Mouse (Mus musculus) CH12.LX (cell line): ENCODE measurements around the gene H2-DMa. TPM values are rescaled to one million over a fixed set of nuclear protein-coding genes. Genes with fewer than 3 reads are reported as not detected.

Experiments used
- DNase-seq: peaks from one replicate; pipeline ENCODE4 v3.0.0-alpha.2; 2013; ENCODE audit errors: extremely low read depth
- H3K27ac ChIP-seq: 2 replicates; pipeline ENCODE4 v1.5.1; 2012; ENCODE audit warnings: low read depth, mild to moderate bottlenecking, control low read depth, moderate library complexity; ENCODE audit not compliant: insufficient read depth
- H3K27me3 ChIP-seq: replicated peaks from 2 replicates; pipeline ENCODE3; 2012; ENCODE audit warnings: inconsistent platforms
- H3K36me3 ChIP-seq, 2 experiments: replicated peaks in 1 of 2; 2 replicates each; pipeline versions ENCODE3 to v1.6.1; 2012; ENCODE audit warnings: inconsistent platforms in 1 of 2, low read length in 1 of 2, mild to moderate bottlenecking in 1 of 2, mixed read lengths in 1 of 2, moderate library complexity in 1 of 2; ENCODE audit not compliant: control insufficient read depth in 1 of 2, insufficient read depth in 1 of 2
- H3K4me1 ChIP-seq, 2 experiments: 2 replicates each; pipeline ENCODE4 v1.6.1; 2012; ENCODE audit warnings: inconsistent platforms in 1 of 2, moderate library complexity in 1 of 2; ENCODE audit not compliant: insufficient read depth in 2 of 2, control insufficient read depth in 1 of 2
- H3K4me2 ChIP-seq: 2 replicates; pipeline ENCODE4 v1.6.1; 2012; ENCODE audit warnings: low read depth, mild to moderate bottlenecking, control low read depth; ENCODE audit not compliant: poor library complexity, insufficient read depth, severe bottlenecking
- H3K4me3 ChIP-seq, 3 experiments: fragments of 150-350 bp in 1 of 3; sonication (generic) in 1 of 3; replicated peaks in 1 of 3; 2 replicates each; pipeline versions ENCODE3 to v1.5.1; 2011 to 2012; ENCODE audit warnings: low read depth in 2 of 3, low read length in 2 of 3, mild to moderate bottlenecking in 2 of 3, moderate library complexity in 2 of 3, control low read depth in 1 of 3, improper control_type of control experiment in 1 of 3, inconsistent platforms in 1 of 3, mixed read lengths in 1 of 3; ENCODE audit not compliant: poor library complexity in 1 of 3
- H3K79me2 ChIP-seq: replicated peaks from 2 replicates; pipeline ENCODE4 v1.6.1; 2012; ENCODE audit warnings: mild to moderate bottlenecking, moderate library complexity; ENCODE audit not compliant: control insufficient read depth, poor library complexity, insufficient read depth, severe bottlenecking; ENCODE audit errors: extremely low read depth
- H3K9ac ChIP-seq: 2 replicates; pipeline ENCODE4 v1.6.1; 2012; ENCODE audit warnings: low read depth, mild to moderate bottlenecking, control low read depth, moderate library complexity; ENCODE audit not compliant: insufficient read depth
- H3K9me3 ChIP-seq: replicated peaks from 2 replicates; pipeline ENCODE3; 2012; ENCODE audit warnings: low read length, inconsistent platforms, mixed read lengths
- CHD1 ChIP-seq: IDR thresholded peaks from 2 replicates; pipeline ENCODE4 v1.6.1; 2012; ENCODE audit warnings: low read depth, low read length, improper control_type of control experiment, inconsistent platforms
- ETS1 ChIP-seq: conservative IDR thresholded peaks from 2 replicates; pipeline ENCODE4 v1.6.1; 2012; ENCODE audit warnings: low read depth, mild to moderate bottlenecking, inconsistent platforms, low read length, improper control_type of control experiment, moderate library complexity
- HCFC1 ChIP-seq: IDR thresholded peaks from 2 replicates; pipeline ENCODE4 v1.6.1; 2012; ENCODE audit warnings: low read depth, mild to moderate bottlenecking, inconsistent platforms, low read length, improper control_type of control experiment
- KAT2A ChIP-seq: IDR thresholded peaks from 2 replicates; pipeline ENCODE4 v1.6.1; 2012; ENCODE audit warnings: low read length, improper control_type of control experiment, inconsistent platforms; ENCODE audit not compliant: insufficient replicate concordance
- RCOR1 ChIP-seq: conservative IDR thresholded peaks from 2 replicates; pipeline ENCODE4 v1.6.1; 2012; ENCODE audit warnings: low read depth, mild to moderate bottlenecking, inconsistent platforms, low read length, improper control_type of control experiment
- SIN3A ChIP-seq: IDR thresholded peaks from 2 replicates; pipeline ENCODE4 v1.6.1; 2012; ENCODE audit warnings: low read length, improper control_type of control experiment, inconsistent platforms
- TBP ChIP-seq: conservative IDR thresholded peaks from 2 replicates; pipeline ENCODE4 v1.6.1; 2011; ENCODE audit warnings: low read depth, low read length, improper control_type of control experiment
- UBTF ChIP-seq: IDR thresholded peaks from 2 replicates; pipeline ENCODE4 v1.6.1; 2012; ENCODE audit warnings: low read depth, mild to moderate bottlenecking, inconsistent platforms, low read length, improper control_type of control experiment, moderate library complexity
- ZMIZ1 ChIP-seq: IDR thresholded peaks from 2 replicates; pipeline ENCODE4 v1.6.1; 2012; ENCODE audit warnings: low read depth, mild to moderate bottlenecking, inconsistent platforms, low read length, improper control_type of control experiment
- dilution Hi-C: fragments of 300-500 bp; cut with MboI; formaldehyde crosslinking; loops from 2 replicates; pipeline ENCODE4 v1.14.3; 2020; ENCODE audit warnings: low sequenced_read_pairs; ENCODE audit not compliant: extremely low pct_unique_long_range_greater_than_20kb, extremely low pct_ligation_motif_present
- in situ Hi-C: fragments of 300-500 bp; cut with MboI; formaldehyde crosslinking; loops from 3 replicates; pipeline ENCODE4 v1.14.3; 2019; ENCODE audit warnings: low sequenced_read_pairs, low pct_ligation_motif_present, low pct_unique_long_range_greater_than_20kb, mixed read lengths
- polyA plus RNA-seq: library from polyadenylated mRNA; unstranded; fragments of >175 nt; gene quantifications from 2 replicates; pipeline ENCODE4 v1.2.1, GENCODE M21; 2012; ENCODE audit warnings: low read depth; ENCODE audit not compliant: insufficient read length
- total RNA-seq, 2 experiments: library from RNA; depleted of rRNA; stranded (reverse); fragments of 300-350 nt in 1 of 2; fragments of >200 nt in 1 of 2; gene quantifications; 2 replicates each; pipeline ENCODE4 v1.2.3; 2012 to 2014

H2-DMa gene
- total and polyA plus RNA-seq, 3 experiments = 67.7 to 119 (median 112) TPM

GRCm38 (mm10) chr17:34117421-34118112, 1.8 kb upstream of the H2-DMa start:
- Histone ChIP-seq H3K4me1 (peaks cover 9 to 36% of the 10 kb centered on the region in 2 experiments; a peak in 3 of 4 replicates), H3K27me3 (no peaks in the 10 kb centered on the region), H3K36me3 (peaks cover 61 to 68% of the 10 kb centered on the region in 2 experiments), H3K9me3 (no peaks in the 10 kb centered on the region), H3K27ac (peak overlapping the region; percentile 77; the same call in 1 of the 2 replicates), H3K9ac (peak overlapping the region; percentile 97), H3K79me2 (peaks cover 55% of the 10 kb centered on the region), H3K4me3 (peak overlapping the region; percentile 88 to 100 (median 100)), H3K4me2 (peak overlapping the region; percentile 93)
- DNase-seq = peak; percentile 58
- TF ChIP-seq ZMIZ1 (0 out of 2 replicates have a peak, but pooled peaks have one; percentile 26), SIN3A (peak; percentile 87), RCOR1 (no peak), ETS1 (peak; percentile 30), TBP (0 out of 2 replicates have a peak, but pooled peaks have one; percentile 16), HCFC1 (no peak), KAT2A (no peak)
- dilution Hi-C loops = no loop called here
- in situ Hi-C loops = no loop called here

DNA sequence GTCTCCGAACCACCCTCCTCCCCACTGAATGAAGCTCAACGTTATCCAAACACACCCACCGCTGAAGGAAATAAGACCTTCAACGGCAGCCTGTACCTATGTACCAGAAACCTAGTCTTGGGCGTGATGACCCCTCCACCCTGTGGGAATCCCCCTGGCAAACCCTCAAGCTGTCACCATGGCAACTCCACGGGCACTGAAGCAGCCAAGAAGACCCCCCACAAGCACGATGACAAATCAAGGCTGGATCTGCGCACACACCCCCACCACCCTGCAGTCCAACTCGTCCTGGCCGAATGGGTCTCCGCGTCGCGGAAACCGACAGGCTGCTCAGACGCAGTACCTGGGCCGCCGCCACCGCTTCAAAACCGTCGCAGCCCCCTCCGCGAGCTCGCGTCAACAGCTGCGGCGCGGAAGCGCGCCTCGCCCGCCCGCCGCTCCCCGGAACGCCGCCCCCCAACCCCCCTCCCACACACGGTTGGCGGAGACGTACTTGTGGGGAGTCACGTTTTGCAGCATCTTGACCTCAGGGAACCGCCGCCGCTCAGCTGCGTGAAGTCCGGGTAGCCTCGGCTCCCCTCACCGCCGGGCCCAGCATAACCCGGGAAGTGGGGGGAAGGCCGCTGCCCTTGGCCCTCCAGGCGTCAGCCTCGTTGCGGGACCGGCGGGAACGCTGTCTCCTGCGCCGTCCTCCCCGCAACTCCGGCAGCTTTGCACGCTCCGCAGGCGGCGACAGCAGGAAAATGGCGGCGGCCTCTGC, 1.0 kb upstream of the H2-DMa start:
- TF ChIP-seq SIN3A (peak; percentile 1; the same call in 1 of the 2 replicates), ETS1 (no peak; the same call in 1 of the 2 replicates)
- H3K36me3 ChIP-seq = peaks cover 54 to 60% of the 10 kb centered on the region in 2 experiments
- in situ Hi-C loops = no loop called here

DNA sequence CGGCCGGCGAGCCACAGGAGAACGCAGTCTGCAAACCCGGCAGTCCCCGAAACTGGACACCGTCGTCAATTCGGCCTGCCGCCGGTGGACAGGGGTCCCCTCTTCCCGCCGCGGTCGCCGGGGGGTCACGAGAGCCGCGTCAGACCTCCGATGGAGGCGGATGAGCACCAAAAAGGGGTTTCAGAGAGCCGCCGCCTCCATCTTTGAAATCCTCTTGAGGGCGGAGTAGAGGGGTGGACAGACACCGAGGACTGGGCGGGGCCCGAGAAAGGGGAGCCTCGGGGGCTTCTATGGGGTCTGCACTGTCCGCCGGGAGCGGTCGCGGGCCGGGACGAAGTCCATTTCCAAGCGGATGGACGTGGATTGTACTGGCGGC, 480 bp upstream of the H2-DMa start:
- Histone ChIP-seq H3K9me3 (no peaks in the 10 kb centered on the region), H3K79me2 (peaks cover 61% of the 10 kb centered on the region), H3K4me1 (peaks cover 10 to 32% of the 10 kb centered on the region in 2 experiments), H3K36me3 (peaks cover 48 to 55% of the 10 kb centered on the region in 2 experiments), H3K27ac (peak overlapping the region; percentile 77), H3K4me2 (no peak overlapping the region), H3K4me3 (peak overlapping the region; percentile 88 to 100 (median 100)), H3K9ac (peak overlapping the region; percentile 97), H3K27me3 (no peaks in the 10 kb centered on the region)
- peak; percentile 74 for DNase-seq
- dilution Hi-C loops = no loop called here
- in situ Hi-C loops = no loop called here
- TF ChIP-seq UBTF (0 out of 2 replicates have a peak, but pooled peaks have one; percentile 63), KAT2A (peak; percentile 30; the same call in 1 of the 2 replicates), CHD1 (no peak)

More for the DNA sequence above, 1.0 kb upstream of the H2-DMa start:
- peak overlapping the region; percentile 93; the same call in 1 of the 2 replicates for H3K4me2 ChIP-seq
- peak overlapping the region; percentile 97 for H3K9ac ChIP-seq
- dilution Hi-C loops = no loop called here
- H3K9me3 ChIP-seq = no peaks in the 10 kb centered on the region
- DNase-seq = peak; percentile 58
- H3K27me3 ChIP-seq = no peaks in the 10 kb centered on the region
- H3K79me2 ChIP-seq = peaks cover 56% of the 10 kb centered on the region
- H3K27ac ChIP-seq = peak overlapping the region; percentile 77
- peak overlapping the region; percentile 88 to 100 (median 100) for H3K4me3 ChIP-seq
- H3K4me1 ChIP-seq = peaks cover 9 to 35% of the 10 kb centered on the region in 2 experiments; a peak in 3 of 4 replicates
